Mouse (Mus musculus): ENCODE data around the gene Tuba3b. TPM values are rescaled to one million over a fixed set of nuclear protein-coding genes. Genes with fewer than 3 reads are reported as not detected.

Gene Tuba3b
- total and polyA plus RNA-seq, 2 experiments from 2014 or later = not detected

DNA sequence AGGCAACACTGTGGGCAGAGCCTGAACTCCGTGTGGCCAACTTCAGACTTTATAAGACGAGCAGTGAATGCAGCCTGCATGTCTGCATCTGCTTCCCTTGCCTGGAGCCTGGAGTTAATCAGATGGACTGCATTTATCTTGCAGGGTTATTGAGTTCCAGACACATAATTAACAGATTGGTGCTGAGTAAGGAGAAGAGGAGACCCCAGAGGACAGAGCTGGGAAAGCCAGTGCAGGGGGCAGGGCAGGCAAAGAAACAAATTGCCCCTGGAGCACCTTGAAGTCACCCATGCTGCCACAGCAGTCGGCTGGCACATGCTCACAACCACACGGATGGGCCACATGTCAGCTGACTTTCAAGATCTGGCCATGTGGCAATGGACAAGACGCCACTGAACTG, 48.7 kb downstream of the Tuba3b start:
- Histone ChIP-seq H3K27me3 (ENCODE audit: insufficient read depth, low read length) (no peaks in the 10 kb centered on the region), H3K9me3 (ENCODE audit: low read length) (no peaks in the 10 kb centered on the region), H3K9ac (no peak overlapping the region), H3K4me3 (ENCODE audit: low read depth, low read length) (no peak overlapping the region), H3K27ac (ENCODE audit: low read depth, low read length) (no peak overlapping the region), H3K36me3 (ENCODE audit: insufficient read depth) (no peaks in the 10 kb centered on the region), H3K4me2 (ENCODE audit: low read depth) (no peak overlapping the region), H3K4me1 (ENCODE audit: insufficient read depth) (no peaks in the 10 kb centered on the region)
- WGBS = 75% methylated on average over 5 of the region's 5 CpGs
- no peak for TF ChIP-seq CTCF (IDR thresholded peaks at IDR 0.05; ENCODE audit: low read depth)
- ATAC-seq (no peak), DNase-seq (no peak)

DNA sequence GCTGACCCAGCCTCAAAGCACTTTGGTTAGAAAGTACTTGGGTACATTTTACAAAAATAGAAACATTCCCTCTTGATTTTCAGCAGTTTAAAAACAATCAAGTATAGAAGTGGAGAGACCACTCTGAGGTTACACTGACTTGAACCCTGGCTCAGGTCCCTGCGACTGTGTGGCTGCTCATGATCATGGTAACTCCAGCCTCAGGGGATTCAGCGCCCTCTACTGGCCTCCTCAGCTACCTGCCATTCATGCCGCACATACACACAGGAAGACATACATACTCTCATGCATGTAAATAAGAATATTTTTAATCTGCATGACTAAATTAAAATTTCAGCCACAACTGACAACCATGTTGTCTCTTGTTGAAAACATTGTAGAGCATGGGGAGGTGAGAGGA, 50.2 kb downstream of the Tuba3b start:
- no peak overlapping the region for H3K4me2 ChIP-seq (ENCODE audit: low read depth)
- H3K4me3 ChIP-seq (ENCODE audit: low read depth, low read length) = no peak overlapping the region
- WGBS = 86% methylated on average over 3 of the region's 3 CpGs
- H3K27ac ChIP-seq (ENCODE audit: low read depth, low read length) = no peak overlapping the region
- TF ChIP-seq CTCF (IDR thresholded peaks at IDR 0.05; ENCODE audit: low read depth) = peak; percentile 21; the same call in 1 of the 2 replicates
- H3K36me3 ChIP-seq (ENCODE audit: insufficient read depth) = no peaks in the 10 kb centered on the region
- H3K27me3 ChIP-seq (ENCODE audit: insufficient read depth, low read length) = no peaks in the 10 kb centered on the region
- no peak for ATAC-seq
- H3K9ac ChIP-seq = no peak overlapping the region
- no peaks in the 10 kb centered on the region for H3K4me1 ChIP-seq (ENCODE audit: insufficient read depth)
- H3K9me3 ChIP-seq (ENCODE audit: low read length) = no peaks in the 10 kb centered on the region
- DNase-seq = no peak

DNA sequence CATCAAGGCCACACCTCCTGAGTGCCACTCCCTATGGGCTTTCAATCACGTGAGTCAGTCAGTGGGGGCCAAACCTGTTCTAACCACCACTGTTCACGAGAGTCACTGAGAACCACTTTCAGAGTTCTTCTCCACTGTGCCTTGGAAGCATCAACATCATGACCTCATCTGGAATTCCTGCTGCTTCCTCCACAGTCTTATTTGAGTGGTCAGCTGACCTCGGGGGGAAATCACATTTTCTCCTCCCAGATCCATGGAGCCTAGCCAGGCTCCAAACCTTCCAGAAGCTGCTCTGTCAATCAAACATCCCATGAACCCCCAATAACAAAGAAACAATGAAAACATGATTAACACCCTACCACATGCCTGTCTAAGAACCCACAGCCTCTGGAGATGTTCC, 52.1 kb downstream of the Tuba3b start:
- DNase-seq (no peak), ATAC-seq (no peak)
- 80% methylated on average over 3 of the region's 3 CpGs for WGBS
- Histone ChIP-seq H3K9me3 (ENCODE audit: low read length) (no peaks in the 10 kb centered on the region), H3K27me3 (ENCODE audit: insufficient read depth, low read length) (no peaks in the 10 kb centered on the region), H3K4me2 (ENCODE audit: low read depth) (no peak overlapping the region), H3K36me3 (ENCODE audit: insufficient read depth) (no peaks in the 10 kb centered on the region), H3K4me1 (ENCODE audit: insufficient read depth) (no peaks in the 10 kb centered on the region), H3K27ac (ENCODE audit: low read depth, low read length) (no peak overlapping the region), H3K9ac (no peak overlapping the region), H3K4me3 (ENCODE audit: low read depth, low read length) (no peak overlapping the region)
- no peak for TF ChIP-seq CTCF (IDR thresholded peaks at IDR 0.05; ENCODE audit: low read depth)

DNA sequence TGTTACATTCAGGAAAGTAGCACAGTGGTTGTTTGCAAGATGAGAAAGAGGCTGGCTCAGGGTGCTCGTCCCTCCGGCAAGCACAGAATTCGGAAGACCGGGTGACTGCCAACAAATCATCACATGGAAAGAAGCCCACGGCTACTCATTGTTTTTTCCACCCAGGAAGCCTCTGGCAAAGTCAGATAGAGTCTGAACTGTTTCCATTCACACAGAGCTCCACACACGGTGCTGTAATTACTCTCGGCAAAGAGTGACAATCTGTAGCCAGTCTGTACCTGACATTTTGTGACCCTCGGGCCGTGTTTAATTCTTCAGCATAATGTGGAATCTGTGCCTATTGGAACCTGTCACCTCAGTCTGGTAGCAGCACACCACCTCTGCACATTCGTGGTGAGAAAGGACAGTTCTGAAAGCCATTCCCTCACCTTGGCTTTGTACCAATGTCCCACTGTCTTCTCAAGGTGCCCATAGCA, 54.1 kb downstream of the Tuba3b start:
- H3K36me3 ChIP-seq (ENCODE audit: insufficient read depth) = no peaks in the 10 kb centered on the region
- no peak overlapping the region for H3K9ac ChIP-seq
- ATAC-seq (peak; percentile 45; the same call in 1 of the 2 replicates), DNase-seq (peak; percentile 29)
- H3K9me3 ChIP-seq (ENCODE audit: low read length) = no peaks in the 10 kb centered on the region
- H3K27me3 ChIP-seq (ENCODE audit: insufficient read depth, low read length) = no peaks in the 10 kb centered on the region
- no peak overlapping the region for H3K4me2 ChIP-seq (ENCODE audit: low read depth)
- no peak for TF ChIP-seq CTCF (IDR thresholded peaks at IDR 0.05; ENCODE audit: low read depth)
- no peak overlapping the region for H3K27ac ChIP-seq (ENCODE audit: low read depth, low read length)
- no peak overlapping the region for H3K4me3 ChIP-seq (ENCODE audit: low read depth, low read length)
- 33% methylated on average over 10 of the region's 10 CpGs for WGBS
- H3K4me1 ChIP-seq (ENCODE audit: insufficient read depth) = no peaks in the 10 kb centered on the region

Other genes starting within 250 kb of the Tuba3b start
- gene Lmntd1, start 1.4 kb upstream of the Tuba3b start, total RNA-seq (2014; rRNA removed) = 1.4 and 2.1 TPM in 2 replicates
- gene Lmntd1, start 1.4 kb upstream of the Tuba3b start, polyA plus RNA-seq (2015; fragmentation: Nextera tagmentation; extraction: Ambion mirVana) = 1.1 and 1.3 TPM in 2 replicates
- 8.8 and 10.6 TPM in 2 replicates for gene Rassf8, start 131.0 kb downstream of the Tuba3b start, total RNA-seq (2014; rRNA removed)
- 2.4 and 2.8 TPM in 2 replicates for gene Rassf8, start 131.0 kb downstream of the Tuba3b start, polyA plus RNA-seq (2015; fragmentation: Nextera tagmentation; extraction: Ambion mirVana)
- gene Bhlhe41, start 249.8 kb downstream of the Tuba3b start, total RNA-seq (2014; rRNA removed) = 2.7 and 5.2 TPM in 2 replicates
- gene Bhlhe41, start 249.8 kb downstream of the Tuba3b start, polyA plus RNA-seq (2015; fragmentation: Nextera tagmentation; extraction: Ambion mirVana) = 2.7 and 4.1 TPM in 2 replicates